Mouse (Mus musculus): ENCODE data around the gene Guk1. TPM values are rescaled to one million over a fixed set of nuclear protein-coding genes. Genes with fewer than 3 reads are reported as not detected.
A peak's percentile ranks its signal among the peaks of the same experiment; 100 is the strongest.

Gene Guk1
- polyA plus RNA-seq, 1 experiment from 2014 or later = 140 TPM

GRCm38 (mm10) chr11:59196230-59196629 is 4.2 kb upstream of the Guk1 start:
- Histone ChIP-seq H3K9ac (no peak overlapping the region), H3K27ac (ENCODE audit: low read depth) (no peak overlapping the region), H3K4me1 (ENCODE audit: insufficient read depth) (0 out of 2 replicates have a peak, but pooled peaks cover 2% of the 10 kb centered on the region), H3K9me3 (ENCODE audit: low read depth, low read length) (no peaks in the 10 kb centered on the region), H3K27me3 (ENCODE audit: insufficient read depth, low read length) (no peaks in the 10 kb centered on the region), H3K36me3 (ENCODE audit: insufficient read depth) (peaks cover 15% of the 10 kb centered on the region; the same call in 1 of the 2 replicates), H3K4me2 (no peak overlapping the region), H3K4me3 (ENCODE audit: low read depth, low read length) (no peak overlapping the region)
- ATAC-seq (ENCODE audit: insufficient read depth) (no peak), DNase-seq (peak; percentile 31)
- TF ChIP-seq CTCF (IDR thresholded peaks at IDR 0.05; ENCODE audit: low read depth) = no peak

- Histone ChIP-seq H3K27ac (ENCODE audit: low read depth) (peak overlapping the region; percentile 94), H3K27me3 (ENCODE audit: insufficient read depth, low read length) (no peaks in the 10 kb centered on the region), H3K4me2 (peak overlapping the region; percentile 83), H3K9me3 (ENCODE audit: low read depth, low read length) (no peaks in the 10 kb centered on the region), H3K4me1 (ENCODE audit: insufficient read depth) (peaks cover 6% of the 10 kb centered on the region; the same call in 1 of the 2 replicates), H3K4me3 (ENCODE audit: low read depth, low read length) (peak overlapping the region; percentile 66), H3K9ac (peak overlapping the region; percentile 76), H3K36me3 (ENCODE audit: insufficient read depth) (peaks cover 3% of the 10 kb centered on the region; the same call in 1 of the 2 replicates)
- DNase-seq (peak; percentile 95), ATAC-seq (ENCODE audit: insufficient read depth) (peak; percentile 97)
- no peak for TF ChIP-seq CTCF (IDR thresholded peaks at IDR 0.05; ENCODE audit: low read depth)
- under 1% methylated on average over 52 of the region's 59 CpGs for WGBS
Observed at GRCm38 (mm10) chr11:59191231-59192058, 567 bp downstream of the Guk1 start.

GRCm38 (mm10) chr11:59187706-59188105 is 4.3 kb downstream of the Guk1 start:
- H3K36me3 ChIP-seq (ENCODE audit: insufficient read depth) = peaks cover 29% of the 10 kb centered on the region
- DNase-seq (no peak), ATAC-seq (ENCODE audit: insufficient read depth) (no peak)
- H3K27me3 ChIP-seq (ENCODE audit: insufficient read depth, low read length) = no peaks in the 10 kb centered on the region
- H3K4me1 ChIP-seq (ENCODE audit: insufficient read depth) = peaks cover 6% of the 10 kb centered on the region; the same call in 1 of the 2 replicates
- no peak overlapping the region for H3K4me3 ChIP-seq (ENCODE audit: low read depth, low read length)
- H3K4me2 ChIP-seq = no peak overlapping the region
- H3K9ac ChIP-seq = no peak overlapping the region
- no peaks in the 10 kb centered on the region for H3K9me3 ChIP-seq (ENCODE audit: low read depth, low read length)
- TF ChIP-seq CTCF (IDR thresholded peaks at IDR 0.05; ENCODE audit: low read depth) = no peak
- no peak overlapping the region for H3K27ac ChIP-seq (ENCODE audit: low read depth)
- 62% methylated on average over 6 of the region's 6 CpGs for WGBS

GRCm38 (mm10) chr11:59185490-59185889 is 6.5 kb downstream of the Guk1 start:
- Histone ChIP-seq H3K4me2 (no peak overlapping the region), H3K9me3 (ENCODE audit: low read depth, low read length) (no peaks in the 10 kb centered on the region), H3K9ac (no peak overlapping the region), H3K36me3 (ENCODE audit: insufficient read depth) (peaks cover 34% of the 10 kb centered on the region), H3K27me3 (ENCODE audit: insufficient read depth, low read length) (no peaks in the 10 kb centered on the region), H3K27ac (ENCODE audit: low read depth) (no peak overlapping the region), H3K4me3 (ENCODE audit: low read depth, low read length) (no peak overlapping the region), H3K4me1 (ENCODE audit: insufficient read depth) (no peaks in the 10 kb centered on the region)
- no peak for DNase-seq
- WGBS = 81% methylated on average over 5 of the region's 5 CpGs
- ATAC-seq (ENCODE audit: insufficient read depth) = no peak
- no peak for TF ChIP-seq CTCF (IDR thresholded peaks at IDR 0.05; ENCODE audit: low read depth)

- Histone ChIP-seq H3K27ac (ENCODE audit: low read depth) (no peak overlapping the region), H3K27me3 (ENCODE audit: insufficient read depth, low read length) (peaks cover 1% of the 10 kb centered on the region; the same call in 1 of the 2 replicates), H3K4me2 (no peak overlapping the region), H3K4me3 (ENCODE audit: low read depth, low read length) (no peak overlapping the region), H3K4me1 (ENCODE audit: insufficient read depth) (no peaks in the 10 kb centered on the region), H3K9me3 (ENCODE audit: low read depth, low read length) (no peaks in the 10 kb centered on the region), H3K36me3 (ENCODE audit: insufficient read depth) (peaks cover 34% of the 10 kb centered on the region), H3K9ac (no peak overlapping the region)
- 33% methylated on average over 3 of the region's 3 CpGs for WGBS
- peak; percentile 38; the same call in 1 of the 2 replicates for ATAC-seq (ENCODE audit: insufficient read depth)
- DNase-seq = peak; percentile 81
- peak; percentile 81 for TF ChIP-seq CTCF (IDR thresholded peaks at IDR 0.05; ENCODE audit: low read depth)
Observed at GRCm38 (mm10) chr11:59183821-59184220, 8.2 kb downstream of the Guk1 start.

- H3K27ac ChIP-seq (ENCODE audit: low read depth) = no peak within 1 kb of the TSS; the same call in 1 of the 2 replicates
Observed at GRCm38 (mm10) chr11:59182864-59183331, 9.1 kb downstream of the Guk1 start, which contains the start of gene Gjc2. Gene Gjc2 (minus strand): TSS chr11:59183213.

GRCm38 (mm10) chr11:59176921-59177320 is 15.1 kb downstream of the Guk1 start:
- Histone ChIP-seq H3K27ac (ENCODE audit: low read depth) (no peak overlapping the region), H3K9ac (no peak overlapping the region), H3K4me2 (peak overlapping the region; percentile 43; the same call in 1 of the 2 replicates), H3K27me3 (ENCODE audit: insufficient read depth, low read length) (peaks cover 49% of the 10 kb centered on the region), H3K4me1 (ENCODE audit: insufficient read depth) (no peaks in the 10 kb centered on the region), H3K9me3 (ENCODE audit: low read depth, low read length) (no peaks in the 10 kb centered on the region), H3K36me3 (ENCODE audit: insufficient read depth) (no peaks in the 10 kb centered on the region), H3K4me3 (ENCODE audit: low read depth, low read length) (peak overlapping the region; percentile 25)
- 7% methylated on average over 34 of the region's 34 CpGs for WGBS
- no peak for TF ChIP-seq CTCF (IDR thresholded peaks at IDR 0.05; ENCODE audit: low read depth)
- DNase-seq (no peak), ATAC-seq (ENCODE audit: insufficient read depth) (peak; percentile 43; the same call in 1 of the 2 replicates)

More at GRCm38 (mm10) chr11:59182864-59183331, 9.1 kb downstream of the Guk1 start, which contains the start of gene Gjc2:
- Histone ChIP-seq H3K4me3 (ENCODE audit: low read depth, low read length) (no peak within 1 kb of the TSS), H3K4me1 (ENCODE audit: insufficient read depth) (no peaks in the 10 kb centered on the region), H3K36me3 (ENCODE audit: insufficient read depth) (peaks cover 34% of the 10 kb centered on the region), H3K9me3 (ENCODE audit: low read depth, low read length) (no peaks in the 10 kb centered on the region), H3K27me3 (ENCODE audit: insufficient read depth, low read length) (peaks cover 11% of the 10 kb centered on the region), H3K4me2 (no peak within 1 kb of the TSS), H3K9ac (no peak within 1 kb of the TSS)
- TF ChIP-seq CTCF (IDR thresholded peaks at IDR 0.05; ENCODE audit: low read depth) = peak; percentile 3; the same call in 1 of the 2 replicates
- WGBS = 28% methylated on average over 3 of the region's 3 CpGs
- peak; percentile 26; the same call in 1 of the 2 replicates for ATAC-seq (ENCODE audit: insufficient read depth)
- peak; percentile 62 for DNase-seq

Measured in lung, embryonic 14.5 days (tissue).